Mouse (Mus musculus) midbrain, postnatal 0 days (tissue): ENCODE data around the gene Nkd1. TPM values are rescaled to one million over a fixed set of nuclear protein-coding genes. Genes with fewer than 3 reads are reported as not detected.

ENCODE experiments used
- ATAC-seq: fragments of 200-750 bp; cut with Nextera tagmentation; 2 replicates; pipeline ENCODE4 v1.8.0; 2017; ENCODE audit warnings: moderate number of reproducible peaks, mild to moderate bottlenecking, moderate TSS enrichment, moderate library complexity; ENCODE audit not compliant: low FRiP score
- DNase-seq: peaks from one replicate; pipeline ENCODE4 v3.0.0-alpha.2; 2015; ENCODE audit warnings: low spot score
- H3K27ac ChIP-seq: fragments of 300-500 bp; sonication (generic); 2 replicates; pipeline ENCODE4 v1.5.1; 2014; ENCODE audit warnings: low read depth, mild to moderate bottlenecking, low read length, mixed read lengths
- H3K27me3 ChIP-seq: fragments of 300-500 bp; sonication (generic); 2 replicates; pipeline ENCODE4 v1.6.1; 2014; ENCODE audit warnings: low read length, control low read depth, mixed read lengths; ENCODE audit not compliant: insufficient read depth
- H3K36me3 ChIP-seq: fragments of 300-500 bp; sonication (generic); 2 replicates; pipeline ENCODE4 v1.6.1; 2014; ENCODE audit warnings: low read length, control low read depth, mixed read lengths; ENCODE audit not compliant: insufficient read depth
- H3K4me1 ChIP-seq: fragments of 300-500 bp; sonication (generic); 2 replicates; pipeline ENCODE4 v1.6.1; 2014; ENCODE audit warnings: mild to moderate bottlenecking, control low read depth, antibody characterized with exemption, low read length, mixed read lengths; ENCODE audit not compliant: insufficient read depth
- H3K4me2 ChIP-seq: fragments of 300-500 bp; sonication (generic); 2 replicates; pipeline ENCODE4 v1.6.1; 2014; ENCODE audit warnings: low read depth, mild to moderate bottlenecking, low read length, mixed read lengths; ENCODE audit not compliant: poor library complexity, severe bottlenecking
- H3K4me3 ChIP-seq: fragments of 300-500 bp; sonication (generic); 2 replicates; pipeline ENCODE4 v1.5.1; 2014; ENCODE audit warnings: low read depth, mild to moderate bottlenecking, low read length, moderate library complexity
- H3K9ac ChIP-seq: fragments of 300-500 bp; sonication (generic); replicated peaks from 2 replicates; pipeline ENCODE4 v1.6.1; 2014; ENCODE audit warnings: mild to moderate bottlenecking, low read length, moderate library complexity, mixed read lengths; ENCODE audit not compliant: poor library complexity, severe bottlenecking
- H3K9me3 ChIP-seq: fragments of 300-500 bp; sonication (generic); 2 replicates; pipeline ENCODE4 v1.6.1; 2016; ENCODE audit warnings: low read length, control low read depth
- CTCF ChIP-seq: IDR thresholded peaks from 2 replicates; pipeline ENCODE4 v1.5.1; 2016; ENCODE audit warnings: antibody characterized with exemption, mild to moderate bottlenecking
- WGBS: fragments of 180-500 bp; shearing (Covaris S2); extraction: QIAGEN DNeasy Blood & Tissue Kit; methylation state at CpG from one replicate; pipeline ENCODE4 v1.1.7; 2014; 5-methylcytosine and 5-hydroxymethylcytosine counted together
- polyA plus RNA-seq: library from polyadenylated mRNA; unstranded; fragments of >200 nt; fragmentation: Nextera tagmentation; extraction: Ambion mirVana; gene quantifications from 2 replicates; pipeline ENCODE4 v1.2.1, GENCODE M21; 2015
- total RNA-seq: library from RNA; depleted of rRNA; stranded (reverse); fragments of >200 nt; gene quantifications from 2 replicates; pipeline ENCODE4 v1.2.3, GENCODE M21; 2014

Gene Nkd1
- total and polyA plus RNA-seq, 2 experiments from 2014 or later: 35.7 to 48.9 TPM

- Histone ChIP-seq H3K4me3 (peak overlapping the region; percentile 76), H3K4me2 (peak overlapping the region; percentile 99), H3K9ac (peak overlapping the region; percentile 66), H3K9me3 (no peaks in the 10 kb centered on the region), H3K4me1 (0 out of 2 replicates have a peak, but pooled peaks cover 3% of the 10 kb centered on the region), H3K36me3 (no peaks in the 10 kb centered on the region), H3K27ac (peak overlapping the region; percentile 55), H3K27me3 (peaks cover 3% of the 10 kb centered on the region; the same call in 1 of the 2 replicates)
- WGBS: under 1% methylated on average over 55 of the region's 65 CpGs
- no peak for DNase-seq
- ATAC-seq: 0 out of 2 replicates have a peak, but pooled peaks have one; percentile 1
- TF ChIP-seq CTCF: no peak
Observed at GRCm38 (mm10) chr8:88521541-88522414, 624 bp downstream of the Nkd1 start.

- ATAC-seq: no peak
- Histone ChIP-seq H3K4me2 (peak overlapping the region; percentile 99), H3K9me3 (no peaks in the 10 kb centered on the region), H3K4me1 (0 out of 2 replicates have a peak, but pooled peaks cover 3% of the 10 kb centered on the region), H3K27me3 (no peaks in the 10 kb centered on the region), H3K27ac (no peak overlapping the region), H3K9ac (peak overlapping the region; percentile 66), H3K36me3 (no peaks in the 10 kb centered on the region), H3K4me3 (peak overlapping the region; percentile 76)
- TF ChIP-seq CTCF: no peak
- 9% methylated on average over 5 of the region's 5 CpGs for WGBS
- no peak for DNase-seq
Observed at GRCm38 (mm10) chr8:88522433-88523030, 1.4 kb downstream of the Nkd1 start.

- Histone ChIP-seq H3K9ac (no peak overlapping the region), H3K4me1 (0 out of 2 replicates have a peak, but pooled peaks cover 3% of the 10 kb centered on the region), H3K4me2 (peak overlapping the region; percentile 99), H3K27me3 (no peaks in the 10 kb centered on the region), H3K4me3 (peak overlapping the region; percentile 76), H3K27ac (no peak overlapping the region), H3K9me3 (no peaks in the 10 kb centered on the region), H3K36me3 (no peaks in the 10 kb centered on the region)
- no peak for TF ChIP-seq CTCF
- ATAC-seq (no peak), DNase-seq (no peak)
- WGBS: 28% methylated on average over 4 of the region's 4 CpGs
Observed at GRCm38 (mm10) chr8:88523621-88524020, 2.5 kb downstream of the Nkd1 start.

- no peak for TF ChIP-seq CTCF
- ATAC-seq (no peak), DNase-seq (no peak)
- Histone ChIP-seq H3K9ac (no peak overlapping the region), H3K4me3 (no peak overlapping the region), H3K27me3 (no peaks in the 10 kb centered on the region), H3K27ac (no peak overlapping the region), H3K4me1 (0 out of 2 replicates have a peak, but pooled peaks cover 3% of the 10 kb centered on the region), H3K9me3 (no peaks in the 10 kb centered on the region), H3K4me2 (peak overlapping the region; percentile 32), H3K36me3 (no peaks in the 10 kb centered on the region)
- WGBS: 17% methylated on average over 4 of the region's 4 CpGs
Observed at GRCm38 (mm10) chr8:88524132-88524531, 3.0 kb downstream of the Nkd1 start.

- Histone ChIP-seq H3K9me3 (no peaks in the 10 kb centered on the region), H3K4me1 (0 out of 2 replicates have a peak, but pooled peaks cover 3% of the 10 kb centered on the region), H3K4me3 (no peak overlapping the region), H3K9ac (no peak overlapping the region), H3K27me3 (no peaks in the 10 kb centered on the region), H3K27ac (no peak overlapping the region), H3K36me3 (no peaks in the 10 kb centered on the region), H3K4me2 (no peak overlapping the region)
- DNase-seq (no peak), ATAC-seq (no peak)
- 52% methylated on average over 7 of the region's 7 CpGs for WGBS
- no peak for TF ChIP-seq CTCF
Observed at GRCm38 (mm10) chr8:88524851-88525250, 3.7 kb downstream of the Nkd1 start.

GRCm38 (mm10) chr8:88526296-88526695 is 5.1 kb downstream of the Nkd1 start:
- DNase-seq (no peak), ATAC-seq (no peak)
- 72% methylated on average over 5 of the region's 5 CpGs for WGBS
- H3K27ac ChIP-seq: no peak overlapping the region
- TF ChIP-seq CTCF: no peak
- H3K36me3 ChIP-seq: no peaks in the 10 kb centered on the region
- H3K4me3 ChIP-seq: no peak overlapping the region
- no peaks in the 10 kb centered on the region for H3K27me3 ChIP-seq
- H3K9me3 ChIP-seq: no peaks in the 10 kb centered on the region
- H3K9ac ChIP-seq: no peak overlapping the region
- no peak overlapping the region for H3K4me2 ChIP-seq
- 0 out of 2 replicates have a peak, but pooled peaks cover 3% of the 10 kb centered on the region for H3K4me1 ChIP-seq
